Mouse (Mus musculus): ENCODE results near the gene Gpr12. TPM values are rescaled to one million over a fixed set of nuclear protein-coding genes. Genes with fewer than 3 reads are reported as not detected.
A peak's percentile ranks its signal among the peaks of the same experiment; 100 is the strongest.
"Not testable (repeated sequence)": the region's sequence is repeated elsewhere in the genome, so short reads cannot be mapped to it uniquely, and the experiment has no call there.

The Gpr12 gene
- total and polyA plus RNA-seq, 2 experiments, result 0.65 to 2.7 TPM

DNA sequence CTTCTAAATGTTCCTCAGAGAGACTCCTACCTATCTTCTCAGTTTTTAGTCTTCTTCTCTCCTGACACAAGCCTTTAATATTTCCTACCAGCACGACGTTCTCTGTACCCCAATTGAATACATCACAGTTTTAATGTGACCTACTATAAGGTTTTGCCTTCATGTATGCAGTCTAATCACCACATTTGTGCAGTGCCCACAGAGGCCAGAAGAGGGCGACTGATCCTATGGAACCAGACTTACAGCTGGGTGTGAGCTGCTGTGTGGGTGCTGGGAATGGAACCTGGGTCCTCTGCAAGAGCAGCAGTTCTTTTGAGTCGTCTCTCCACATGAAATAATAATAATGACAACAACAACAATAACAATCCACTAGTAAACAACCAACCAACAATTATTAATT lies 18.0 kb downstream of the Gpr12 start:
- no peak for DNase-seq (ENCODE audit: extremely low read depth, low read depth, low spot score)
- 65% methylated on average over 4 of the region's 4 CpGs for WGBS

DNA sequence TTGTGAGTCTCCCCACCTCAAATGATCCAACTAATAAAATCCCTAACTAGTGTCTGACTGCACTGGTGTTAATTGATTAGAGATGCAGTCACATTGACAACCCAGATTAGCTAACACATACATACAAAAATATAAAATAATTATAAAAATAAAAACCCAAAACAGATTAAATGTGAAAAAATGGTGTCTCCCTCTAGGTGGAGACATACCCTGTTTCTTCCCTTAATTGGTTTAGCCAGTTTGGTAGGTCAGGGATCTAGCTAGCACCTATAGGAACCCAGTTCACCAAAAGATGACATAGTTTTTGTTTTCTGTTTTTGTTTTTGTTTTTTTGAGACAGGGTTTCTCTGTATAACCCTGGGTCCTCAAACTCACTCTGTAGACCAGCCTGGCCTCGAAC lies 20.8 kb downstream of the Gpr12 start:
- no peak for TF ChIP-seq POLR2A (IDR thresholded peaks at IDR 0.05; ENCODE audit: extremely low read depth, insufficient read depth, low read length)
- TF ChIP-seq CTCF (IDR thresholded peaks at IDR 0.05; ENCODE audit: low read depth, low read length), result peak; percentile 21; the same call in 1 of the 2 replicates
- no peak overlapping the region for H3K4me3 ChIP-seq (ENCODE audit: insufficient read depth, low read depth, low read length)
- no peaks in the 10 kb centered on the region for H3K4me1 ChIP-seq (ENCODE audit: control insufficient read depth, insufficient read depth, low read length)
- no peak overlapping the region for H3K9ac ChIP-seq (ENCODE audit: low read depth, low read length)
- no peak for DNase-seq (ENCODE audit: extremely low read depth, low read depth, low spot score)
- no peak overlapping the region for H3K27ac ChIP-seq (replicated peaks; ENCODE audit: insufficient read depth, low read depth, low read length)
- no peaks in the 10 kb centered on the region for H3K79me2 ChIP-seq (ENCODE audit: control insufficient read depth, insufficient read depth, low read length)
- H3K27me3 ChIP-seq (ENCODE audit: control insufficient read depth, insufficient read depth, low read length), result no peaks in the 10 kb centered on the region
- 93% methylated on average over 1 of the region's 1 CpGs for WGBS
- H3K36me3 ChIP-seq (ENCODE audit: control insufficient read depth, insufficient read depth, low read length), result no peaks in the 10 kb centered on the region

More for the DNA sequence above, 18.0 kb downstream of the Gpr12 start:
- H3K27ac ChIP-seq (replicated peaks; ENCODE audit: insufficient read depth, low read depth, low read length), result no peak overlapping the region
- H3K79me2 ChIP-seq (ENCODE audit: control insufficient read depth, insufficient read depth, low read length), result no peaks in the 10 kb centered on the region
- H3K36me3 ChIP-seq (ENCODE audit: control insufficient read depth, insufficient read depth, low read length), result no peaks in the 10 kb centered on the region
- H3K4me3 ChIP-seq (ENCODE audit: insufficient read depth, low read depth, low read length), result no peak overlapping the region
- H3K27me3 ChIP-seq (ENCODE audit: control insufficient read depth, insufficient read depth, low read length), result no peaks in the 10 kb centered on the region
- no peaks in the 10 kb centered on the region for H3K4me1 ChIP-seq (ENCODE audit: control insufficient read depth, insufficient read depth, low read length)
- TF ChIP-seq CTCF (IDR thresholded peaks at IDR 0.05; ENCODE audit: low read depth, low read length), result peak; percentile 43
- TF ChIP-seq POLR2A (IDR thresholded peaks at IDR 0.05; ENCODE audit: extremely low read depth, insufficient read depth, low read length), result no peak
- H3K9ac ChIP-seq (ENCODE audit: low read depth, low read length), result no peak overlapping the region

DNA sequence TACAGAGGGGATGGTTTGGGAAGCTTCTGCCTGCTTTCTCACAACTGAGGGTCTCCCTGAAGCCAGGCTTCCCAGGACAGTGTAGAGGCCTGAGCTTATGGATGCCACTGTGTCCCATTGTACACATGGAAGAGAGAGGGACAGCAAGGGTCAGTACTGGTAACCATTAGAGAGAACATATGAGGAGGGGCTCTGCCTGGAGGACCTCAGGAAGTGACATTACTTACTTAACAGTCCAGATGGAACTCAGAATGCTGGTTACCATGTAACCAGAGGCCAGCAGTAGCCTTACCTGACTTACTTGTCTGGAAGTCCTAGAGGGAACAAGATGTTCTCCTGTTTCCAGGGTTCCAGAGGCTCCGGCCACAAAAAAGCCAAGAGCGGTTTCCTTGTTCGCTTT lies 29.2 kb downstream of the Gpr12 start, which contains the start of gene Gm3415:
Gene Gm3415 (plus strand): TSS at position 301 of the 400 bp plus-strand sequence.
- not testable (repeated sequence) for H3K4me3 ChIP-seq (ENCODE audit: insufficient read depth, low read depth, low read length); H3K27me3 ChIP-seq (ENCODE audit: control insufficient read depth, insufficient read depth, low read length); DNase-seq (ENCODE audit: extremely low read depth, low read depth, low spot score); H3K36me3 ChIP-seq (ENCODE audit: control insufficient read depth, insufficient read depth, low read length); H3K27ac ChIP-seq (replicated peaks; ENCODE audit: insufficient read depth, low read depth, low read length); H3K9ac ChIP-seq (ENCODE audit: low read depth, low read length); H3K4me1 ChIP-seq (ENCODE audit: control insufficient read depth, insufficient read depth, low read length); H3K79me2 ChIP-seq (ENCODE audit: control insufficient read depth, insufficient read depth, low read length)
- no CpG with 5 or more reads among the region's 3 CpGs for WGBS

DNA sequence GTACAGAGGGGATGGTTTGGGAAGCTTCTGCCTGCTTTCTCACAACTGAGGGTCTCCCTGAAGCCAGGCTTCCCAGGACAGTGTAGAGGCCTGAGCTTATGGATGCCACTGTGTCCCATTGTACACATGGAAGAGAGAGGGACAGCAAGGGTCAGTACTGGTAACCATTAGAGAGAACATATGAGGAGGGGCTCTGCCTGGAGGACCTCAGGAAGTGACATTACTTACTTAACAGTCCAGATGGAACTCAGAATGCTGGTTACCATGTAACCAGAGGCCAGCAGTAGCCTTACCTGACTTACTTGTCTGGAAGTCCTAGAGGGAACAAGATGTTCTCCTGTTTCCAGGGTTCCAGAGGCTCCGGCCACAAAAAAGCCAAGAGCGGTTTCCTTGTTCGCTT lies 47.7 kb downstream of the Gpr12 start, which contains the start of gene Gm3409:
Gene Gm3409 (plus strand): TSS at position 301 of the 400 bp plus-strand sequence.
- H3K27ac ChIP-seq (replicated peaks; ENCODE audit: insufficient read depth, low read depth, low read length); DNase-seq (ENCODE audit: extremely low read depth, low read depth, low spot score); H3K4me1 ChIP-seq (ENCODE audit: control insufficient read depth, insufficient read depth, low read length); H3K36me3 ChIP-seq (ENCODE audit: control insufficient read depth, insufficient read depth, low read length); H3K27me3 ChIP-seq (ENCODE audit: control insufficient read depth, insufficient read depth, low read length); H3K9ac ChIP-seq (ENCODE audit: low read depth, low read length); H3K79me2 ChIP-seq (ENCODE audit: control insufficient read depth, insufficient read depth, low read length); H3K4me3 ChIP-seq (ENCODE audit: insufficient read depth, low read depth, low read length): not testable (repeated sequence)
- WGBS, result 90% methylated on average over 3 of the region's 3 CpGs

Other genes starting within 250 kb of the Gpr12 start
- gene Wasf3, start 200.3 kb downstream of the Gpr12 start, total RNA-seq (2014; rRNA removed), result 0.07 and 0.09 TPM in 2 replicates
- 0.02 and 0.04 TPM in 2 replicates for gene Wasf3, start 200.3 kb downstream of the Gpr12 start, polyA plus RNA-seq (2012; rRNA removed)
- not detected in 2 replicates for gene Gm6408, start 103.3 kb downstream of the Gpr12 start, total RNA-seq (2014; rRNA removed)
- not detected in 2 replicates for gene Gm6408, start 103.3 kb downstream of the Gpr12 start, polyA plus RNA-seq (2012; rRNA removed)
- not detected in 2 replicates for gene Gm6370, start 93.9 kb downstream of the Gpr12 start, total RNA-seq (2014; rRNA removed)
- gene Gm6370, start 93.9 kb downstream of the Gpr12 start, polyA plus RNA-seq (2012; rRNA removed), result not detected in 2 replicates
- gene 4930449I24Rik, start 82.8 kb downstream of the Gpr12 start, total RNA-seq (2014; rRNA removed), result not detected in 2 replicates
- gene 4930449I24Rik, start 82.8 kb downstream of the Gpr12 start, polyA plus RNA-seq (2012; rRNA removed), result not detected in 2 replicates
- gene Gm3402, start 71.1 kb downstream of the Gpr12 start, total RNA-seq (2014; rRNA removed), result not detected in 2 replicates
- not detected in 2 replicates for gene Gm3402, start 71.1 kb downstream of the Gpr12 start, polyA plus RNA-seq (2012; rRNA removed)
- gene Gm3404, start 59.4 kb downstream of the Gpr12 start, total RNA-seq (2014; rRNA removed), result not detected in 2 replicates
- gene Gm3404, start 59.4 kb downstream of the Gpr12 start, polyA plus RNA-seq (2012; rRNA removed), result not detected in 2 replicates
- gene Gm3409, start 47.6 kb downstream of the Gpr12 start, total RNA-seq (2014; rRNA removed), result not detected in 2 replicates
- not detected in 2 replicates for gene Gm3409, start 47.6 kb downstream of the Gpr12 start, polyA plus RNA-seq (2012; rRNA removed)
- gene Gm3415, start 29.1 kb downstream of the Gpr12 start, total RNA-seq (2014; rRNA removed), result not detected in 2 replicates
- not detected in 2 replicates for gene Gm3415, start 29.1 kb downstream of the Gpr12 start, polyA plus RNA-seq (2012; rRNA removed)
- gene Usp12, start 209.8 kb upstream of the Gpr12 start, total RNA-seq (2014; rRNA removed), result 16.3 and 16.5 TPM in 2 replicates
- gene Usp12, start 209.8 kb upstream of the Gpr12 start, polyA plus RNA-seq (2012; rRNA removed), result 6.7 and 6.9 TPM in 2 replicates
- 147 and 154 TPM in 2 replicates for gene Rpl21, start 247.7 kb upstream of the Gpr12 start, total RNA-seq (2014; rRNA removed)
- 24.5 and 28.3 TPM in 2 replicates for gene Rpl21, start 247.7 kb upstream of the Gpr12 start, polyA plus RNA-seq (2012; rRNA removed)